Mouse (Mus musculus) MEL (cell line): ENCODE data around the gene Hba-a1. TPM values are rescaled to one million over a fixed set of nuclear protein-coding genes. Genes with fewer than 3 reads are reported as not detected.
A peak's percentile ranks its signal among the peaks of the same experiment; 100 is the strongest.

Source experiments
- DNase-seq: peaks from one replicate; pipeline ENCODE4 v3.0.0; 2011; ENCODE audit warnings: low read depth, low spot score
- H3K27ac ChIP-seq: 2 replicates; pipeline ENCODE4 v1.5.1; 2012; ENCODE audit warnings: low read depth, mild to moderate bottlenecking, control low read depth, low read length, moderate library complexity; ENCODE audit not compliant: control insufficient read depth
- H3K27me3 ChIP-seq, 2 experiments: fragments of 150-350 bp in 1 of 2; sonication (generic) in 1 of 2; 2 replicates each; pipeline ENCODE4 v1.6.1; 2012; ENCODE audit warnings: low read length in 2 of 2, mild to moderate bottlenecking in 2 of 2, improper control_type of control experiment in 1 of 2, moderate library complexity in 1 of 2; ENCODE audit not compliant: insufficient read depth in 2 of 2, control insufficient read depth in 1 of 2
- H3K36me3 ChIP-seq, 2 experiments: 2 replicates each; pipeline ENCODE4 v1.6.1; 2012 to 2014; ENCODE audit warnings: low read length in 2 of 2, improper control_type of control experiment in 1 of 2, inconsistent platforms in 1 of 2, mild to moderate bottlenecking in 1 of 2; ENCODE audit not compliant: insufficient read depth in 2 of 2, control insufficient read depth in 1 of 2
- H3K4me1 ChIP-seq, 2 experiments: fragments of 150-350 bp in 1 of 2; sonication (generic) in 1 of 2; 2 replicates each; pipeline ENCODE4 v1.6.1; 2012; ENCODE audit warnings: low read length in 2 of 2, improper control_type of control experiment in 1 of 2, mild to moderate bottlenecking in 1 of 2; ENCODE audit not compliant: insufficient read depth in 2 of 2, control insufficient read depth in 1 of 2
- H3K4me3 ChIP-seq, 2 experiments: fragments of 150-350 bp in 1 of 2; sonication (generic) in 1 of 2; 2 replicates each; pipeline ENCODE4 v1.5.1; 2012; ENCODE audit warnings: low read depth in 2 of 2, low read length in 2 of 2, mild to moderate bottlenecking in 2 of 2, moderate library complexity in 2 of 2, control low read depth in 1 of 2, improper control_type of control experiment in 1 of 2; ENCODE audit not compliant: control insufficient read depth in 1 of 2, insufficient read depth in 1 of 2
- H3K79me2 ChIP-seq: 2 replicates; pipeline ENCODE4 v1.6.1; 2012; ENCODE audit warnings: mild to moderate bottlenecking, low read length, moderate library complexity; ENCODE audit not compliant: control insufficient read depth, poor library complexity, insufficient read depth
- H3K9ac ChIP-seq: 2 replicates; pipeline ENCODE4 v1.6.1; 2012; ENCODE audit warnings: low read depth, mild to moderate bottlenecking, control low read depth, low read length, moderate library complexity; ENCODE audit not compliant: control insufficient read depth, poor library complexity, severe bottlenecking
- H3K9me3 ChIP-seq: fragments of 150-350 bp; sonication (generic); replicated peaks from 2 replicates; pipeline ENCODE4 v1.6.1; 2012; ENCODE audit warnings: mild to moderate bottlenecking, low read length, improper control_type of control experiment, moderate library complexity; ENCODE audit not compliant: insufficient read depth
- BHLHE40 ChIP-seq: IDR thresholded peaks from 2 replicates; pipeline ENCODE4 v1.6.1; 2012; ENCODE audit warnings: low read depth, mild to moderate bottlenecking, inconsistent platforms, low read length, improper control_type of control experiment, borderline replicate concordance
- CHD1 ChIP-seq: IDR thresholded peaks from 2 replicates; pipeline ENCODE4 v1.6.1; 2012; ENCODE audit warnings: low read depth, mild to moderate bottlenecking, inconsistent platforms, low read length, improper control_type of control experiment
- E2F4 ChIP-seq: IDR thresholded peaks from 2 replicates; pipeline ENCODE4 v1.6.1; 2011; ENCODE audit warnings: low read depth, low read length, improper control_type of control experiment, borderline replicate concordance
- ELF1 ChIP-seq: IDR thresholded peaks from 2 replicates; pipeline ENCODE4 v1.6.1; 2014; ENCODE audit warnings: low read depth, mild to moderate bottlenecking, inconsistent platforms, low read length, improper control_type of control experiment, moderate library complexity
- EP300 ChIP-seq, 2 experiments: IDR thresholded peaks; 2 replicates each; pipeline ENCODE4 v1.6.1; 2011; ENCODE audit warnings: improper control_type of control experiment in 2 of 2, low read length in 2 of 2, low read depth in 1 of 2, mild to moderate bottlenecking in 1 of 2
- GABPA ChIP-seq: IDR thresholded peaks from 2 replicates; pipeline ENCODE4 v1.6.1; 2012; ENCODE audit warnings: low read depth, mild to moderate bottlenecking, inconsistent platforms, low read length, improper control_type of control experiment, moderate library complexity
- KAT2A ChIP-seq: conservative IDR thresholded peaks from 2 replicates; pipeline ENCODE4 v1.6.1; 2012; ENCODE audit warnings: low read depth, low read length, improper control_type of control experiment, inconsistent platforms
- NELFE ChIP-seq: IDR thresholded peaks from 2 replicates; pipeline ENCODE4 v1.6.1; 2011; ENCODE audit warnings: low read depth, low read length, improper control_type of control experiment
- POLR2AphosphoS2 ChIP-seq: IDR thresholded peaks from 2 replicates; pipeline ENCODE4 v1.6.1; 2011; ENCODE audit warnings: low read length, improper control_type of control experiment
- POLR2AphosphoS5 ChIP-seq: IDR thresholded peaks from 2 replicates; pipeline ENCODE4 v1.6.1; 2012; ENCODE audit warnings: low read depth, borderline replicate concordance, mild to moderate bottlenecking, inconsistent platforms, low read length, moderate library complexity, mixed read lengths
- RAD21 ChIP-seq: IDR thresholded peaks from 2 replicates; pipeline ENCODE4 v1.6.1; 2011; ENCODE audit warnings: mild to moderate bottlenecking, low read depth, low read length, improper control_type of control experiment
- SIN3A ChIP-seq: IDR thresholded peaks from 2 replicates; pipeline ENCODE4 v1.6.1; 2012; ENCODE audit warnings: low read length, improper control_type of control experiment, inconsistent platforms
- TAL1 ChIP-seq: IDR thresholded peaks from 2 replicates; pipeline ENCODE4 v1.6.1; 2012; ENCODE audit warnings: mild to moderate bottlenecking, inconsistent platforms, low read length, moderate library complexity, mixed read lengths
- ZMIZ1 ChIP-seq: IDR thresholded peaks from 2 replicates; pipeline ENCODE4 v1.6.1; 2012; ENCODE audit warnings: low read depth, mild to moderate bottlenecking, inconsistent platforms, low read length, improper control_type of control experiment, moderate library complexity
- ZNF384 ChIP-seq: IDR thresholded peaks from 2 replicates; pipeline ENCODE4 v1.6.1; 2012; ENCODE audit warnings: low read depth, mild to moderate bottlenecking, inconsistent platforms, low read length, improper control_type of control experiment
- polyA plus RNA-seq, 2 experiments: library from polyadenylated mRNA; stranded (reverse) in 1 of 2; unstranded in 1 of 2; fragments of >175 nt in 1 of 2; fragments of >200 nt in 1 of 2; gene quantifications; 2 replicates each; pipeline versions ENCODE4 v1.2.1 to v1.2.4; 2012; ENCODE audit warnings: low replicate concordance in 2 of 2, low read depth in 1 of 2; ENCODE audit not compliant: insufficient read length in 2 of 2, insufficient read depth in 1 of 2, missing spikeins in 1 of 2
- total RNA-seq: library from RNA; depleted of rRNA; stranded (reverse); fragments of 300-350 nt; gene quantifications from 2 replicates; pipeline ENCODE4 v1.2.3, GENCODE M21; 2012

The Hba-a1 gene
- total and polyA plus RNA-seq, 3 experiments, result 272 to 334 (median 313) TPM

- DNase-seq, result no peak
- no peak overlapping the region for H3K27ac ChIP-seq
- TF ChIP-seq KAT2A (no peak), POLR2AphosphoS5 (no peak), BHLHE40 (no peak)
- no peak overlapping the region for H3K9ac ChIP-seq
- H3K27me3 ChIP-seq, result no peaks in the 10 kb centered on the region; a peak in 1 of 4 replicates
- no peaks in the 10 kb centered on the region for H3K79me2 ChIP-seq
- no peaks in the 10 kb centered on the region for H3K36me3 ChIP-seq
- no peaks in the 10 kb centered on the region for H3K9me3 ChIP-seq
- H3K4me1 ChIP-seq, result no peaks in the 10 kb centered on the region; a peak in 1 of 4 replicates
- no peak overlapping the region for H3K4me3 ChIP-seq
These were observed 23.7 kb downstream of the Hba-a1 start for GRCm38 (mm10) chr11:32307006-32307405.

GRCm38 (mm10) chr11:32309446-32309845, 26.1 kb downstream of the Hba-a1 start:
- Histone ChIP-seq H3K9ac (no peak overlapping the region), H3K4me1 (no peaks in the 10 kb centered on the region; a peak in 1 of 4 replicates), H3K27ac (no peak overlapping the region), H3K79me2 (no peaks in the 10 kb centered on the region), H3K27me3 (peaks cover 0 to 3% of the 10 kb centered on the region in 2 experiments; a peak in 2 of 4 replicates), H3K4me3 (no peak overlapping the region), H3K9me3 (no peaks in the 10 kb centered on the region), H3K36me3 (no peaks in the 10 kb centered on the region)
- DNase-seq, result no peak
- TF ChIP-seq E2F4 (no peak), ZMIZ1 (no peak), SIN3A (no peak), ELF1 (no peak)

- H3K9ac ChIP-seq, result no peak overlapping the region
- H3K27me3 ChIP-seq, result peaks cover 0 to 3% of the 10 kb centered on the region in 2 experiments; a peak in 2 of 4 replicates
- DNase-seq, result peak; percentile 33
- TF ChIP-seq RAD21 (no peak), NELFE (no peak), GABPA (no peak), POLR2AphosphoS2 (no peak), E2F4 (no peak), ZNF384 (no peak), CHD1 (no peak), EP300 (IDR thresholded peaks at IDR 0.05; ENCODE audit: low read depth in 1 of 2, low read length in 2 of 2) (no peak), TAL1 (no peak), SIN3A (no peak)
- TF ChIP-seq, all 39 proteins: peak for 0
- Histone ChIP-seq H3K27ac (no peak overlapping the region), H3K36me3 (no peaks in the 10 kb centered on the region), H3K4me3 (no peak overlapping the region), H3K9me3 (no peaks in the 10 kb centered on the region), H3K4me1 (no peaks in the 10 kb centered on the region; a peak in 1 of 4 replicates), H3K79me2 (no peaks in the 10 kb centered on the region)
These were observed 26.6 kb downstream of the Hba-a1 start for GRCm38 (mm10) chr11:32309928-32310327.
